Mouse (Mus musculus): ENCODE results near the gene Arhgap25. TPM values are rescaled to one million over a fixed set of nuclear protein-coding genes. Genes with fewer than 3 reads are reported as not detected.
A peak's percentile ranks its signal among the peaks of the same experiment; 100 is the strongest.
"Not testable (repeated sequence)": the region's sequence is repeated elsewhere in the genome, so short reads cannot be mapped to it uniquely, and the experiment has no call there.

The Arhgap25 gene
- total RNA-seq (2021) = 1 to 10 TPM; 2.8 to 3.7 TPM
- long read RNA-seq, experiment 1, partial matches to known transcripts = 1 of 4 reads
- long read RNA-seq, experiment 1, other reads (novel, unspliced or antisense) = 1 of 4 reads
- long read RNA-seq, experiment 2 = 0 reads

DNA sequence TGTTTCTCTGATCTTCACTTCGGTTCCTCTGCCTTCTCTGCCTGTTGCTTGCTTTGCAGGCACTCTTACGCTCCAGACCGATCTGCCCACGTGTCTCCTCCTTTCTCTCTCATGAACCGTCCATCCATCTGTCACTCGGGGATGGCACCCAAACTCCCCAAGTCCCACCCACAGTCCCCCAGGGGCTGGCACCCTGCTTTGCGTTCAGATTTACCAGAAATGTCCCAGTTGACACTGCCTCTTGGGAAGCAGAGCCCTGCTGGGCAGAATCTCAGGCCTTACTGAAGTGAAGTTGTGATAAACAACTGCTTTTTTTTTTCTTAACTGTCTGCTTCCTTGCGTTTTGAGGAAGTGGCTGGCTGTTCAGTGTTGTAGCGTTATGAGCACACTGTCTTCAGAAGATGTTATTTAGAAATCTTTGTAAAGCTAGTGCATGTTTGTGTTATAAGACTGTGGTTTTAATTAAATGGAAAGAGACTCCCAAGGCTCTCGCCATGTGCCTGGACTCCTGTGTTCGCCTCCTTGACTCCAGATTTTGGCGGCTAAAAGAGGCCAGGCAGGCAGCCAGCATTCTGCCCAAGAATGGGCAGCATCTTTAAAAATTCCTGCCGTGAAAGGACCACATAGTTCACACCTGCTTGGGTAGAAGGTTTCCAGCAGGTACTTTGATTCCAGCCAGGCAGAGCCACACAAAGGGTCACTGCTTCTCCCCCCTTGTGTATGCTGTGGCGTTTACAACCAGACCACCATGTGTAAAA is at the start of gene Arhgap25:
Gene Arhgap25, minus strand, starts transcription at position 307 of the 758 bp plus-strand sequence.
- DNase-seq = no peak

DNA sequence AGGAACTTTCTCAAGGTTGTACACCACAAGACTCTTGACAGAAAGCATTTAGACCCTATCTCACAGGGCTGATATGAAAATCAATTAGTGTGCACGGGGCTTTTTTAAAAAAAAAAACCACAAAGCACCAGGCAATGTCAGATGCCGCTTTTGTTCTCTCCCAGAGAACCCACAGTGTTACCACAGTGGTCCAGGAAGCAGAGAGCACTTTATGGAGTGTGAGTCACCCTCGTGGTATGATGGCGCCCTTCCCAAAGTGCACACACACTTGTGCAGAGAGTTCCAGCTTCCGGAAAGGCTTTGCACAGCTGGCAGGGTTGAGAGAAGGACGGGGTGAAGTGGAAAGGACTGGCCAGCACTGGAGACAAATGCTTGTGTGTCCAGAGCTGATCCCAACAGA is 49.4 kb upstream of the Arhgap25 start:
- DNase-seq = peak; percentile 28 to 40

DNA sequence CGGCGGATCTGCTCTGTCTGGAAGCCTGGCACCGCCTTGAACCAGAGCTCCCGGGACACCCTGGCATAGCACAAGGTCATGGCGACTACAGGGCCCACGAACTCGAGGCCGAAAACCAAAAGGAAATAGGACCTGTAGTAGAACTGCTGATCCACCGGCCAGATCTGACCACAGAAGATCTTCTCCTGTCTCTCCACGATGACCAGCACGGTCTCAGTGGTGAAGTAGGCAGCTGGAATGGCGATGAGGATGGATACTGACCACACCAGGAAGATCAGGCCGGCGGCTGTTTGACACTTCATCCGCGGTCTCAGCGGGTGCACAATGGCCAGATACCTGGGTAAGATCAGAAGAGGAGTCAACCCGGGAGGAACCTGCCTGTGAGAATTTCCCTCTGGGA is 48.5 kb upstream of the Arhgap25 start:
- DNase-seq = no peak

DNA sequence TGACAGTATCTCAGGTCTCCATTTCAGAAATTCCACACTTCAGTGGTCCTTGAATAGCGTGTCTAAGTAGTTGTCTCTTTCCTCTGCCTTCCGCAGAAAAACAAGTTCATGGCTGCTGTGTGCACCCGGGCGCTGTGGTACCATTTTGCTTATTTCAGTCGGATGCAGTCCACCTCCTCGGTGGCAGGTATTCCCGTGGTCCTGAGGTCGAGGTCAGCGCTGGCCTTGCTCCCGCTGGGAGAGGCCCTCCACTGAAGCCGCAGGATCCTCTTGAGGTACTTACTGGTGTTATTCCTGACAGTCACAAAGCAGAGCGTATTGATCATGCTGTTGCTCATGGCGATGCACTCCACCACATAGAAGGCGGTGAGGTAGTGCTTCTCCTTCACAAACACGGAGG is 48.0 kb upstream of the Arhgap25 start:
- DNase-seq = no peak

DNA sequence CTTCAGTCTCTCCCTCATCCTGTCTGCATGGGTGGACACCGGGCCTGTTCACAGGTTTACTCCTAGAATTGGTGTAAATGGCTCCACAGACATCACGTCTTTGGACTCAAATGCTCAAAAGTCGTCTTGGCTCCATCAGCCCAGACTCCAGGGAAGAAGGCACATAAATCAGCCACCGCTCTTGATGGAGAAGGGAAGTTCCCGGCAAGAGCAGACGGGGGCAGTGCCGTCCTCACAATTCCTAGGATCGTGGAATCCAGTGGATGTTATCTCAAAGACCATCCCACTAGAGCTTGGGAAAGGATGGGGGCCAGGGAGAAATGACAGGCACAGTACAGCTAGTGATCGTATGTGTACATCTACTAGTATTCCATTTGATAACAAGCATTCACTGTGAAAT is 45.2 kb upstream of the Arhgap25 start:
- DNase-seq = no peak

DNA sequence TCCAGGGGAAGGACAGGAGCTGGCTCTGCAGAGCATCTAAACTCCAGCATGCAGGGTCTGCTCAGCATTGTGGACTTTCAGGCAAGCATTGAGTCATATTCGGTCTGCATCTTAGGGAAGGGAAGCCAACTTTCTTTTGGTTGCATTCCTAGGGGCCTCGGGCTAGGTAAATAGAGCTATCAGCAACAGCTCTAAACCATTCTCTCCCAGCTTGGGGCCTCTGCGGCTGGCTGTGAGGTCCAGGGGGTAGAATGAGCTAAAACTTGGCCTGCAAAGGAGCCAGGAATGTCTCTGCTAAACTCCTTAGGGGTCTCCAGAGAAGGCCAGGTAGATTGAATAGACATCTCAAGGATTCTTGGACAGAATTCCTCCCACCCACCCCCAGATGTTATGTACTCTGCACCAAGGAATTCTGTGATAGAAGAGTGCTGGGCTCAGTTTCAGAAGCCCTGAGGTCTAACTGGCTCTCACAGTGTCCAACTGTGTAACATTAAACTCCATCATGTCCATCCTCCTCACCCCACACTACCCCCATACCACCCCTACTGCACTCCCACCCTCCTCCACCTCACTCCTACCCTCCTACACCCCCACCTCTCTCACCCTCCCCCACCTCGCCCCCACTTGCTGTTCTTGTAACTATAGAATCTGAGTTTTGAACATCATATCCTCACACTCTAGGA is 43.7 kb upstream of the Arhgap25 start:
- no peak for DNase-seq

DNA sequence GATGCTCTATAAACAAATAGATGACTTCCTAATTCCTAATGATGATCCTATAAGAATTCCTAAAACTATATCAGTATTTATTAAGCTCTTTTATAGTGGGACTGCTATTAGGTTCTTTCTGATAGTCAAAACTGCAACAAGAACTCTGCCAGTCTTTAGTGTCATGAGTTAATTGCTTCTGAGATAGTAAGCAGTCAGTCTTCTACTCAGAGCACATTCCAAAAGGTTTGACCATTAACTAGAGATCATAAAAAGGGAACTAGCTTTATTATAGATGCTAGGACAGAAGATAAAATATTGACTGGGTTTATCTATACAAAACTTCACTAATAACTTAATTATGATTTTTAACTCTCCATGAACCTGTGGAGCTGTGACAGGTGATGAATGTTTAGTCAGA is 38.8 kb upstream of the Arhgap25 start:
- DNase-seq = not testable (repeated sequence)

DNA sequence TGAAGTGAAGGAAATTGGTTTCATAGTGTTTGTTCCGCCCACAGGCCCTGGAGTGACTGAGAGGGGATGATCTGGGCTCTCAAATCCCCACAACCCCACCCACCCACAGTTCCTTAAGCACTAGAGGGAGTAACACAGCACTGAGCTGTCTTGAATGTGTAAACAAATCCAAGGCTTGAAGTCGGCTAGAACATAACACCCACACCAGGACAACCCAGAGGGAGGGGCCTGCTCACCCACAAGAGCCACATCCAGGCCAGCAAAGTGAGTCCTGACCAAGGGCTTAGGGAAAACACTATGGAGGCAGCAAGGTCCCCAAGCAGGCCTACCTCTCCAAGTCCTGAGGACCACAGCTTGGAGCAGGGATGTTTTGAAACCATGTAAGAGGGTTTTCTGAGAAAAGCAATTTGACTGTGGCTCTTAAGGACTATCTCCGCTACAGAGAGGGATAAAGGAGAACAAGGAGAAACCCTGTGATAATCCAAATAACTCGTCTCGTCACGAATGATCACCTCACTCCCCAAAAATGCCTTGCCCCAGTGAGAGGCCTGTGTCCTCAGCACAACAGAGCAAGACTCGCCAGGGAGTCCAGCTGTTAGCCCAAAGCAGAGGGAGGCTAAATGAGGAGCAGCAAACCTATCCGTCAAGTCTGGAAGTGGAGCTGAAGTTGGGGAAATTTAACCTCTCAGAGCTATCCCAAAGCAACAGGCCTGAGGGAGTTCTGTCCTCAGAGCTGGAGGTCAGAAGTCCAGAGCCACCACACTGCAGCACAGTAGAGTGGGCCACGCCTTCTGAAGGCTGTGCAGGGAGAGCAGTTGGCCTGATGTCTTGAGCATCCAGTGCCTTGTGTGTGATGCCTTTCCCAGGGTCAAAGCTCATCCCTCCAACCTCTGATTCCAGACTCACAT is 34.9 kb upstream of the Arhgap25 start:
- DNase-seq = no peak

DNA sequence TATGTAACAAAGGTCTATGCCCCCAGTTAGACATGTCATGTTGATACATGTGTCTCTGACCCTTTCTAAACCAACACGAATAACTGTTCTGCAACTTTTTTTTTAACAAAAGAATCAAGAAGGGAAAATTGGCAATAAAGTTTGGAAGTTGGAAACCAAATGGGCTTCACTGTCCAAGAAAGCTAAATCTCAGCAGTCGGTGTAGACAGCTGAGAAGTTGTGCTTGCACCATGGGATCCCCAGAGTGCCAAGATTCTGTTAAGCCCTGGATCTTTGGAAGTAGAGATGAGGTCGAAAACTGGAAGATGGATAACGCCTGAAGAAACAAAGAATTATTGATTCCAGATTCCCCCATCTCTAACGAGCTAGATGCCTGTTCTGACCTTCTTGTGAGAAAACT is 32.1 kb upstream of the Arhgap25 start:
- no peak for DNase-seq

DNA sequence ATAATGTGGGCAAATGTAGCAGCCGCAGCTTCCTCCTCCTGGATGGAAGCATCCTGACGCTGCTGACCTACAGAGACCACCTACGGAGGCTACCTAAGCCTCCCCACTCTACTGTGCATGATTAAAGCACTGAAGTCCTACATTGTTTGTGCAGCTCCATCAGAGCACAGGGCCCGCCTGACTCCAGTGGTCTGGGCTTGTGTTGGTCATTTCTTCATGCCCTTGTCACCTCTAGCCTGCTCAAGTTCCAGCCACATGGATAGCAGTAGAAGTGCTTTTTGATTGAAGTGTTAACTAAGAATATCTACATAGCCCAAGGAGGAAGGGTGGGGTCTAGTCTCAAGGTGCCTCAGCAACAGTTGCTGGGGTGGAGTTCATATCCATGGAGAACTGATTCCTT is 31.3 kb upstream of the Arhgap25 start:
- no peak for DNase-seq

DNA sequence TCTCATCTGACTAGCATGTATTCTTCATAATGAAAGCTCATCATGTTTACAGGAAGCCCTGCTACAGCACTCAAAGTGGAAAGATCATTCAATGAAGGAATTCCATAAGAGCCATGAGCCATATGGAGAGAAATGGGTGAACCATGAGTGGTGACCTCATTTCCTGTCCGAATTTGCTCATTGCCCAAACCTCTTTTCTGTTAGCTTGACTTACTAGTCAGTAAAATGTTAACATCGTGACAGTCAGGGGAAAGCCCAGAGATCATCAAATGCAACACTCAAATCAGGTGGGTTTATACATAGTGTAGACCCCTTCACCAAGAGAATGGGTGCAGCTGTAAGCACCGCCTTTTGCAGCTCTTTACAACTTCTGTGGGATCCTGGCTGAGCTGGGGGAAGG is 20.7 kb upstream of the Arhgap25 start:
- no peak for DNase-seq

DNA sequence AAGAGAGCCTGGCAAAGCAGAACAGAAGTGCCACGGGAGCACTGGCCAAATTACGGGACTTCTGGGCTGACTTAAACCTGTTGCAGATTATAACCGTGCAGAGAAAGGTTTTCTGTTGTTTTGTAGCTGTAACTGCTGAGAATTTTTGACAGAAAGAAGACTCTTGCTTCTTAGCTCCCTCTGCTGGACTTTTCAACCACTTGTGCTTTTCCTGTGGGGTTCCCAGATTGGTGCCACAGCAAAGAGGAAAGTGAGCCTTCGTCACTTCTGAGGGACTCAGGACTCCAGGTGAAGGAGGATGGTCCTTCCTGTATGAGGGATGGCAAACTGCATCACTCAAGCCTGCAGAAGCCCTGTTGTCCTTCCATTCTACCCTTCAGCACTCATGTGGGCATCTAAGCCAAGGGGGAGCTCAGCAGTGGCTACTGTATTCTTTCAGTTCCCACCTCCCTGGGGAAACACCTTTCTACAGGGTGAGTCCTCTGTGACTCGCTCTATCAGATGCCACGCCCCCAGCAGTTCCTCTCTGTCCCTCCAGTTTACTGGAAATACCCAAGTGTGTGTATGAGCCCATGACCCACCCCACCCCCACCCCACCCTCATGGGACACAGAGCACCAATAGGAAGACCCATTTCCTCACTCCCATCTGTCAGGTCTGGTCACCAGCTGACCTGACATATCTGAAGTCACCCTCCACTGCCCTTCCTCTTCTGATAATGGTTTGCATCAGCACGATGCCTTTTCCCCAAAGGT is 19.2 kb upstream of the Arhgap25 start:
- DNase-seq = peak in 1 of 2 experiments; percentile 18

DNA sequence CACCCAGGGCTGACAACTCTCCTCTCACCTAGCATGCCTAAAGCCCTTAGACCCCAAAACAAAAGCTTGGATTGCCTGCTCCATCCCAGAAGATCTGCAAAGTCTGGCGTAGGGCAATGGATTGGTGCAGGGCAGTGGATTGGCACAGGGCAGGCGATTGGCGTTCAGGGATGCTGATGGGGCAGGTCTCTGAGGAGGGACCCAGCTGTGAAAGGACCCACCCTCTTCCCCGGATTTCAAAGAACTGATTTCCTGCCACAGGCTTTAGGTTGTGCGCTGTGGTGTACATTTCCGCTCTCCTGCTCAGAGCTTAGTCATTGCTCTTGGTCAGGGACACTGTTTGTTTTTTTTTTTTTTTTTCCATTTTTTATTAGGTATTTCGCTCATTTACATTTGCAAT is 14.8 kb upstream of the Arhgap25 start:
- DNase-seq = no peak

DNA sequence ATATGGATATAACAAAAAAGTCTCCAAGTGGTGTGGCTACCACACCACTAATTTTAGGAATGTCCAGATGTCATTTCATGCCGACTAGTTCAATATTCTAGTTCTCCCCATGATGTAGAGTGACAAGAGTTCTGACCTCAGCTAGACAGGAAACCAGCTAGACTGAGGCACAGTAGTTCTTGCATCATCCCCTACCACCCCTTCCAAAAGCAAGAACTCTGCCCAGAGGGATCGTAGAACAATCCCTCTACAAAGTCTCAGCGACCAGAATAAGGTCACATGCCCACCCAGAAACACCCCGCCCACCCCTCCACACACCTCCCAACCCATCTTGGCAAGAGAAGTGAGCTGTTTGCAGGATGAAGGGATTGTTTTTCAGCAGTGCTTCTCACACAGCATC is 14.4 kb upstream of the Arhgap25 start:
- no peak for DNase-seq

DNA sequence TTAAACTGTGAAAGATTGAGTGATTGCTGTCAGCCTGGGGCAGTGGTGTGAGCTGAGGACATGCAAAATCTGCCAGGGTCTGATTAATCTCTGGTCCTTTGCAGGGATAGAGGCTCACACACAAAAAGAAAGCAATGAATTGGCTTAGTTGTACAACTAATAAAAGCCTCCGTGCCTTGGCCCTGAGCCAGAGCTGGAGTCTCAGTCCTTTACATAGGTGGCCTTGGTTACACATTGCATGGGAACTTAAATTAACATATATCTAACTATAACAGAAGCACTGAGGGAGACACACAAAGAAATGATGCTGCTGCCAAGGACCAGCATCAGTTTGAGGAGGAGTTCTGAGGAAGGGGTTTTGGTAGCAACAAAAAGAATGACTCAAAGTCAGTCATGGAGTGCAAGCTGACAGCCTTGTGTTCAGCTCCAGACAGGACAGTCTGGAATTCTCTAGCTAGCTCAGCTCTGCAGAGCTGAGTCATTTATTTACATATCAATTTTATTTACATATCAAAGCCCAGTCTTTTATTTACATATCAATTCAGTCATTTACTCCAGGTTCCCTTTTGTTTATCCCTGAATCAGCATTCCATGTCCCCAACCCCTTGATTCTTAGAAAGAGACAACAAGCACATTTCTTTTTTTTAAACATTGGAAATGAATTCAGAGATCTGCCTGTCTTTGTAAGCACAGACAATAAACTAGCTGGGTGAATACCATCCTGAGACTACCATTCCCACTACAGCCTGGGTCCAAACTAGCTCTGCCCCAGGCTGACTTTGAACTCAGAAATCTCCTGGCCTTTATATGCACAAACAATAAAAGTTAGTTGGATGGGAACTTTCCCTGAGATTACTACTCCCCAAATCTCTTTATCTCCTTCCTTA is 12.5 kb upstream of the Arhgap25 start:
- no peak for DNase-seq

DNA sequence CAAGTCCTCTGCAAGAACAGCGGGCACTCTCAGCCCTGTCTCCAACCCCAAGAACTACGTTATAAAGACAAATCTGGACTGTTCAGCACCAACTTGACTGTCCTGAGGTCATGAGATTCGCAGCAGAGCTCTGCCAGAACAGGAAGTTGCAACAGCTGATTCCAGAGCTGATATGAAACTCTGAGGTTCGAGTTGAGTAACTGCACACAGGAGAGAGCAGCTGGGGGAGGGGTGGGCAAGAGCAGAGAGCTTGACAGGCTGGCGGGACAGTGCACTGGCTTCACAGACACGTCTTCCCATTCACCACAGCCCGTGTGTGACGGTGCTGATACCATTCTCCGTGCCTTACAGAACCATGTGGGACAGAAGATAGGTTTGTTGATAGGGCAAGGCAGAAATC is 9.0 kb upstream of the Arhgap25 start:
- DNase-seq = peak; percentile 40 to 70

DNA sequence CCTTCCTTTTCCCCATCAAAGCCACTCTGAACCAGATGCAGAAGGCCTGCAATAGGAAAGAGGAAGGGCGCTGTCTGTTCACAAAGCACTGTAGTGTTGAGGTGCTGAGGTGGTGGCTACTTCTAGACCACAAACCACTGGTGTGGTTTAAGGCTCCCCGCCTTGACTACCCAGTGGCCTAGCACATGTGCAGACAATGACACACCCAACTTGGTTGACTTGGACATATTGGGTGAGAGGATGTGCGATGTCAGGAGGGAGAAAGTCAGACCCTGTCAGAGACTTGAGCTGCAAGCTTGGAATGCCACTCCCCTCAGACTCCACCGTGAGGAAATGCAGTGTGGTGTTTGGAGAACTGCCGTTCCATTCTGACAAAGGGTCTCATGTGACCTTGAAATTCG is 8.1 kb upstream of the Arhgap25 start:
- peak in 1 of 2 experiments; percentile 19 for DNase-seq

DNA sequence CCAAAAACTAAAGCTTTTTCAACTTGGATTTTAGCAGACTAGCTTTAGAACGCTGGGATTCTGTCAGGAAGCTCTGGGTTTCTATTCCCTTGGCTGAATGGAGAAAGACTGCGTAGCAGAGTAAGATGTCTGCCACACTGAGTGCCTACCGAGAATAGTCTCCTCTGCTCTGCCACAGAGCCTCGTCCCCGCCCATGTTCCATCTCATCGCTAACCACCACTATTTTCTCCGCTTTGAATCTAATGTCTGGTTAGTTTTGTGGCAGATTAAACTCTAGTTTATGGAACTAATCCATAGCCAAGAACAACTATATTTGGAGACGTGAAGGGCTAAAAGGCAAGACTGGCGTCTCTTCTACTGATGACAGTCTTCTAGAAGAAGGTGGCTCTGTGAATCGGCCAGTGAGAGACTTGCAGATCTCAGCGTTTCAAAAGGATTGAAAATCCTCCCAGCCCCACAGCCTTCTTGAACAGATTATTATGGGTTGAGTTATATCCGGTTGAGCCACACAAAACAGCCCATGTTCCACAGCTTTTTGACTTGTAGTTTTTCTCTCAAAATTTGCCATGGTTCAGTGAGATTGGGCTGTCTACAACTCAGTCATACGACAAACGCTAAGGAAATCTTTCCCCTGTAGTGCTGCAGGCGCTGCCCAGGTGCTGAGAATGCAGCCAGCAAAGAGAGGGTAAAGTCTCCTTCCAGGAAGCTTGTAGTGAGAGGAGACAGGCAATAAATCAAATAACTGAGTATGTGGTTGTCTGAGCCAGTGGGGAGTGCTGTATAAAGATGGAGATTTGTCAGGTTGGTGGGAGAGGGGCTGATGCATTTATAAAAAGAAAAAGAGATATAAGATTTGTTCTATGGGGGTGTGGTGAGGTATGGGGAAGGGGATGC is 5.6 kb upstream of the Arhgap25 start:
- DNase-seq = no peak

DNA sequence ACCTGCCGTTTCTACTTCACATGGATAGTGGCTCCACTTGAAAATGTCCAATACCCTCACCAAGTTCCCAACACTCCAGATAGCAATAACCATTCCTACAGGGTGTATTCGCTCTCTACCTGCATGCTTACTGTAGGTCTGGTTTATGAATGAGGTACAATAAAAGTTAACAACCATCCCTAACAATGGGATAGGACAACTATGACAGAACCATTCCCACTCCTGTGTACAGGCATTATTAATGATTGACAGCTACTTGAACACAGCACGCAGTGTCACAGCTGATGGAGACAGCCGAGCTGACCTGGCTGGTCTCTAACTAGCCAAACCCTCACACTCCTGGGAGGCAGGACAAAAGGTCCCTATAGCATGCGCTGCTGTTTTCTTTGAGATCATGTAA is 4.6 kb upstream of the Arhgap25 start:
- DNase-seq = no peak

DNA sequence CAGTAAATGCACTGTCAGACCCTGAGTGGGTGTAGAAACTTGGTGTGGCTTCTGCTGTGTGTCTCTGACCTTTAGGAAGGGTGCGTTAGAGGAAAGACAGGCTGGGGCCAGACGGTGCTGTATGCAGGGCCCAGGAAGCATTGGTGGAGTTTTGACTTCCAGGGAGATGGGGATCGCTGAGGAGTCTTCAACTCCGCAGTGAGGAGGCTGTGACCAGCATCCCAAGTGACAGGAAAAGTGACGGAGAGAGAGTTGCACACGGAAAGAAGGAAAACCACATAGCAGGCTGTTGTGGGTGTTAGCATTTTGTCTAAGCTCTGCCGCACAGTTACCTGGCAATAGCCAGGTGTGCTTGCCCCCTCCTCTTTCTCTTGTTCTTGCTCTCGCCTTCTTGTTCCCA is 3.2 kb upstream of the Arhgap25 start:
- DNase-seq = no peak
